ENCODE assay signal across 11 mouse cellular contexts in the genomic region with DNA sequence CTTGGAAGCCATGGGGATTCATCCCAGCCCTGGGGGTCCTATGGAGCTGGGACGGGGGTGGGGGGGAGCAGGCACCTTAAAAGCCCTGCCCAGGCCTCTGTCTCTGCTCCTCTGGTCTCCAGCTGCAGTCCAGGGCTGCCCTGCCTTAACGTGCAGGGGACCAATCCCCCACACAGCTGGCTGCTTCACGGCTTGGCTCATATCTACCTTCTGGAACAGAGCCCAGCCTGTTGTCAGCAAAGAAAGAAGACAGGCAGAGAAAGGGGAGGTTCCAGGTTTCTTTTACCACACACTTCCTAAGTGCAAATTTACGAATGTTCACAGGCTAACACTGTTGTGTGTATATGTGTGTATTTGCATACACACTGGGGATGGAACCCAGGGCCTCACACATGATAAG. TPM values are rescaled to one million over a fixed set of nuclear protein-coding genes. Genes with fewer than 3 reads are reported as not detected.
A peak's percentile ranks its signal among the peaks of the same experiment; 100 is the strongest.
DNase-seq lines count a peak whose midpoint lies in the region; ATAC-seq and TF ChIP-seq lines count a peak whose summit lies in the region.
"Had no signal": no experiment of that assay in that cellular context is flagged by ENCODE, and none has a peak within 500 bp of the region (broad histone marks: within the 10 kb centered on the region; RNA-seq: fewer than 3 reads in every experiment).

No protein-coding gene starts in this region.

- peak; percentile 57 for ATAC-seq in heart, embryonic 15.5 days (replicated peaks; ENCODE audit: insufficient number of reproducible peaks, insufficient read depth, low FRiP score, low read depth)
- no peak for ATAC-seq in cerebellum, adult (ENCODE audit: insufficient number of reproducible peaks, low FRiP score, low TSS enrichment)
- ATAC-seq: inflammation-experienced regulatory T-cells, adult 6 months had no signal

- no peaks in the 10 kb centered on the region for H3K36me3 ChIP-seq in heart, embryonic 15.5 days

- intact Hi-C loops in left cerebral cortex, adult 2 months (cut with DNase I), result no loop called here

- peaks cover 14% of the 10 kb centered on the region; the same call in 1 of the 2 replicates for H3K27me3 ChIP-seq in heart, embryonic 15.5 days

- no peak for TF ChIP-seq CTCF in left cerebral cortex, adult 2 months (IDR thresholded peaks at IDR 0.05)

- peaks cover 42% of the 10 kb centered on the region for H3K4me1 ChIP-seq in heart, embryonic 15.5 days (replicated peaks)

- no peak overlapping the region for H3K27ac ChIP-seq in heart, embryonic 15.5 days
- peak overlapping the region; percentile 47 for H3K27ac ChIP-seq in left cerebral cortex, adult 2 months

- H3K9me3 ChIP-seq in heart, embryonic 15.5 days (replicated peaks), result no peaks in the 10 kb centered on the region

- H3K4me2 ChIP-seq in heart, embryonic 15.5 days, result no peak overlapping the region

- no peak overlapping the region for H3K9ac ChIP-seq in heart, embryonic 15.5 days

- 16% methylated on average over 4 of the region's 4 CpGs for WGBS in heart, embryonic 15.5 days

- no peak for DNase-seq in heart, adult 11 months
- no peak for DNase-seq in left cerebral cortex, adult 2 months (ENCODE audit: extremely low spot score in 1 of 2, low spot score in 2 of 2)
- no peak for DNase-seq in left cerebral cortex, adult 9 months (ENCODE audit: low spot score in 2 of 2)
- DNase-seq in NIH3T3 (ENCODE audit: low read depth), result peak; percentile 38
- peak; percentile 59 to 60 for DNase-seq in kidney, postnatal 25 days
- no peak for DNase-seq in urinary bladder, postnatal 14 days (ENCODE audit: low spot score)
- DNase-seq: cerebellum, postnatal 14 days; spleen, adult 18-20 months had no signal

- H3K4me3 ChIP-seq in heart, embryonic 15.5 days, result no peak overlapping the region
- no peak overlapping the region for H3K4me3 ChIP-seq in left cerebral cortex, adult 2 months

RNA-seq across cellular contexts. Expression of a gene that starts 31.4 kb away (rescaled TPM):
- 5.6 and 7.2 TPM in 2 replicates for polyA plus RNA-seq in heart, embryonic 15.5 days (2015; fragmentation: Nextera tagmentation; extraction: Ambion mirVana)
- 100 to 1,000 TPM; 267 to 315 TPM for total RNA-seq in left cerebral cortex, adult 2 months (2021)

Comparison
In these comparisons a context has a peak if more than half of its experiments do, and no peak if none do; other contexts are left out.
1. DNase-seq: peak in NIH3T3 (single experiment) and kidney, postnatal 25 days (2 of 2); none in heart, adult 11 months (single experiment), left cerebral cortex, adult 2 months (0 of 2), left cerebral cortex, adult 9 months (0 of 2) and urinary bladder, postnatal 14 days (single experiment).